In genomic region chr14:117756505-117756904, GRCm38 (mm10) we compare ENCODE assay signal across 20 mouse cellular contexts.
A peak's percentile ranks its signal among the peaks of the same experiment; 100 is the strongest.
DNase-seq lines count a peak whose midpoint lies in the region; ATAC-seq lines count a peak whose summit lies in the region.
"Had no signal": no experiment of that assay in that cellular context is flagged by ENCODE, and none has a peak within 500 bp of the region (broad histone marks: within the 10 kb centered on the region; RNA-seq: fewer than 3 reads in every experiment).

No protein-coding gene starts in this region.

- WGBS in lung, embryonic 15.5 days = 60% methylated on average over 7 of the region's 7 CpGs

- H3K4me2 ChIP-seq in lung, embryonic 15.5 days = no peak overlapping the region
- H3K4me2 ChIP-seq: embryonic facial prominence, embryonic 12.5 days; forebrain, embryonic 15.5 days; heart, embryonic 12.5 days; hindbrain, embryonic 14.5 days had no signal

- ATAC-seq in lung, embryonic 15.5 days (ENCODE audit: borderline replicate concordance, extremely low read depth, low FRiP score, low TSS enrichment) = peak; percentile 67; the same call in 1 of the 2 replicates
- ATAC-seq: activated CD4-positive, CD25-positive, alpha-beta regulatory T cell, adult 4 months; forebrain, embryonic 15.5 days; Patski had no signal

- H3K27me3 ChIP-seq in lung, embryonic 15.5 days = no peaks in the 10 kb centered on the region
- H3K27me3 ChIP-seq: CH12.LX; embryonic facial prominence, embryonic 12.5 days; forebrain, embryonic 15.5 days; heart, embryonic 12.5 days; Patski had no signal

- H3K9me3 ChIP-seq in lung, embryonic 15.5 days = no peaks in the 10 kb centered on the region
- H3K9me3 ChIP-seq: embryonic facial prominence, embryonic 12.5 days; forebrain, embryonic 15.5 days; heart, embryonic 12.5 days; hindbrain, embryonic 10.5 days had no signal

- no peaks in the 10 kb centered on the region for H3K36me3 ChIP-seq in lung, embryonic 15.5 days
- H3K36me3 ChIP-seq: embryonic facial prominence, embryonic 12.5 days; forebrain, embryonic 15.5 days; heart, embryonic 12.5 days; hindbrain, embryonic 10.5 days had no signal

- peak; percentile 38 for DNase-seq in adrenal gland, postnatal 14 days
- DNase-seq in adrenal gland, postnatal 25 days = no peak
- no peak for DNase-seq in lung, adult 18-20 months
- peak; percentile 19 for DNase-seq in lung, postnatal 10 days
- DNase-seq in skeletal muscle tissue, adult 2 months (ENCODE audit: low read depth, low spot score) = peak; percentile 7
- no peak for DNase-seq in right cerebral cortex, postnatal 36 days (ENCODE audit: low spot score in 2 of 2)
- DNase-seq: cerebellum, adult 11-12 months; cerebellum, adult 9-10 months; cerebellum, postnatal 25 days; gastrocnemius, postnatal 10 days; heart, adult 2 months had no signal

- H3K4me3 ChIP-seq in lung, embryonic 15.5 days = no peak overlapping the region
- H3K4me3 ChIP-seq: embryonic facial prominence, embryonic 12.5 days; forebrain, embryonic 15.5 days; heart, adult 2 months; heart, embryonic 12.5 days; hindbrain, embryonic 10.5 days had no signal

- H3K27ac ChIP-seq in lung, embryonic 15.5 days = no peak overlapping the region
- H3K27ac ChIP-seq: embryonic facial prominence, embryonic 12.5 days; forebrain, embryonic 15.5 days; heart, adult 2 months; hindbrain, embryonic 10.5 days; hindbrain, embryonic 14.5 days had no signal

- 0 out of 2 replicates have a peak, but pooled peaks cover 2% of the 10 kb centered on the region for H3K4me1 ChIP-seq in lung, embryonic 15.5 days
- H3K4me1 ChIP-seq: embryonic facial prominence, embryonic 12.5 days; heart, embryonic 12.5 days had no signal

- no peak overlapping the region for H3K9ac ChIP-seq in lung, embryonic 15.5 days
- H3K9ac ChIP-seq: embryonic facial prominence, embryonic 12.5 days; forebrain, embryonic 15.5 days; heart, embryonic 12.5 days; hindbrain, embryonic 14.5 days had no signal

Comparison
In these comparisons a context has a peak if more than half of its experiments do, and no peak if none do; other contexts are left out.
1. DNase-seq: peak in adrenal gland, postnatal 14 days (single experiment), lung, postnatal 10 days (single experiment) and skeletal muscle tissue, adult 2 months (single experiment); none in adrenal gland, postnatal 25 days (single experiment), lung, adult 18-20 months (0 of 2) and right cerebral cortex, postnatal 36 days (0 of 2).